Mouse (Mus musculus): ENCODE measurements at regions not wholly inside any gene's neighbourhood (a gene's known extent, or its start where the extent isn't known, plus 50 kb on each side); places are given as distances from the start of the nearest gene placed in this dataset.

GRCm38 (mm10) chr12:26631795-26632122 lies 162.8 kb downstream of the Cmpk2 start:
- no peak for TF ChIP-seq CTCF (IDR thresholded peaks at IDR 0.05; ENCODE audit: insufficient read depth, low read depth, low read length)
- no peak for TF ChIP-seq POLR2A (IDR thresholded peaks at IDR 0.05; ENCODE audit: insufficient read depth, low read depth, low read length)
